Mouse (Mus musculus): ENCODE results near the gene Bcar3. TPM values are rescaled to one million over a fixed set of nuclear protein-coding genes. Genes with fewer than 3 reads are reported as not detected.

Bcar3 gene
- polyA plus RNA-seq, 1 experiment from 2014 or later, result 9.1 TPM

- peaks cover 35% of the 10 kb centered on the region for H3K4me1 ChIP-seq (replicated peaks)
- no peak overlapping the region for H3K4me3 ChIP-seq
- no peaks in the 10 kb centered on the region for H3K9me3 ChIP-seq
- H3K4me2 ChIP-seq, result no peak overlapping the region
- H3K9ac ChIP-seq, result no peak overlapping the region
- H3K27ac ChIP-seq (replicated peaks), result 0 out of 2 replicates have a peak overlapping the region, but pooled peaks have one; percentile 33
- no peaks in the 10 kb centered on the region for H3K27me3 ChIP-seq
- H3K36me3 ChIP-seq, result no peaks in the 10 kb centered on the region
- ATAC-seq (ENCODE audit: low read depth), result no peak
- WGBS, result 95% methylated on average over 14 of the region's 14 CpGs
Observed at GRCm38 (mm10) chr3:122507826-122508225, 213.9 kb downstream of the Bcar3 start.

GRCm38 (mm10) chr3:122509084-122509483, 215.1 kb downstream of the Bcar3 start:
- 35% methylated on average over 5 of the region's 5 CpGs for WGBS
- peak; percentile 41; the same call in 1 of the 2 replicates for ATAC-seq (ENCODE audit: low read depth)
- Histone ChIP-seq H3K4me2 (no peak overlapping the region), H3K27ac (replicated peaks) (no peak overlapping the region), H3K9me3 (no peaks in the 10 kb centered on the region), H3K4me3 (no peak overlapping the region), H3K27me3 (no peaks in the 10 kb centered on the region), H3K36me3 (no peaks in the 10 kb centered on the region), H3K4me1 (replicated peaks) (peaks cover 35% of the 10 kb centered on the region), H3K9ac (no peak overlapping the region)

DNA sequence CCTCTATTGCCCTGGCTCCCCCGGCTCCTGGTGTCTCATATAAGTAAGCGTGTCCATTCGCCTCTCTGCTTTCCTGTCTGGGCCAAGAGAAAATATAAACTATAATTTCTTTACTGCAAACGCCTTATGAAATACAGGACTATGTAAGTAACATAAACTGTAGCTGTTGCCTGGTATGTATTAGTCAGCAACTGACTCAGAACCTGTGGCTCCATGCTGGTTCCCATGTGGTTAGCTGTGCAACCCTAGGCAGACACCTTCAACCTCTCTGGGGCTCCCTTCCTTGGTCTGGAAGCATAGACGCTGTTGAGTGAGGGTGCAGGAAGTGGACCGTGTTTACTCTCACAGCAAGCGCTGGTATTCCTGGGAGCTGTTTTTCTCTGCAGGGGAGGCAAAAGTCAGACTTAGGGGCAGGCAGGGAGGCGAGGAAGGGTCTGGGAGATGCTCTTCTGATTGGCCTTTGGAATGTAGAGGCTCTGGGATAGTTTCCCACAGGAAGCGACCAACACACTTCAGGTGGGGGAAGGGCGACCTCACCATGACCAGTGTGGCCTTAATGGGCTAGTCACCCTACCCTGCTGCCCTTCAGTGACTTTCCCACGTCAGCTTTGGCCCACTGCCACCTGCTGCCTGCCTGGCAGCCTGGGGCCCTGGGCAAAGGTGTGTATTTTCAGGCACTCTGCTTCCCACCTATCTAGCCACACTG, 215.8 kb downstream of the Bcar3 start:
- no peak overlapping the region for H3K4me3 ChIP-seq
- no peaks in the 10 kb centered on the region for H3K36me3 ChIP-seq
- no peak overlapping the region for H3K4me2 ChIP-seq
- peaks cover 32% of the 10 kb centered on the region for H3K4me1 ChIP-seq (replicated peaks)
- no peak for ATAC-seq (ENCODE audit: low read depth)
- WGBS, result 70% methylated on average over 11 of the region's 11 CpGs
- no peaks in the 10 kb centered on the region for H3K9me3 ChIP-seq
- no peak overlapping the region for H3K27ac ChIP-seq (replicated peaks)
- H3K9ac ChIP-seq, result no peak overlapping the region
- H3K27me3 ChIP-seq, result no peaks in the 10 kb centered on the region

- H3K36me3 ChIP-seq, result no peaks in the 10 kb centered on the region
- H3K9ac ChIP-seq, result no peak overlapping the region
- no peak for ATAC-seq (ENCODE audit: low read depth)
- H3K9me3 ChIP-seq, result no peaks in the 10 kb centered on the region
- H3K4me2 ChIP-seq, result no peak overlapping the region
- no peak overlapping the region for H3K27ac ChIP-seq (replicated peaks)
- H3K4me3 ChIP-seq, result no peak overlapping the region
- peaks cover 26% of the 10 kb centered on the region for H3K4me1 ChIP-seq (replicated peaks)
- 91% methylated on average over 14 of the region's 14 CpGs for WGBS
- no peaks in the 10 kb centered on the region for H3K27me3 ChIP-seq
Observed at GRCm38 (mm10) chr3:122510240-122510750, 216.4 kb downstream of the Bcar3 start.

GRCm38 (mm10) chr3:122510932-122511331, 217.0 kb downstream of the Bcar3 start:
- Histone ChIP-seq H3K9me3 (no peaks in the 10 kb centered on the region), H3K27me3 (no peaks in the 10 kb centered on the region), H3K4me2 (no peak overlapping the region), H3K4me1 (replicated peaks) (peaks cover 22% of the 10 kb centered on the region), H3K27ac (replicated peaks) (no peak overlapping the region), H3K9ac (no peak overlapping the region), H3K36me3 (no peaks in the 10 kb centered on the region), H3K4me3 (no peak overlapping the region)
- no peak for ATAC-seq (ENCODE audit: low read depth)
- WGBS, result 66% methylated on average over 10 of the region's 10 CpGs

DNA sequence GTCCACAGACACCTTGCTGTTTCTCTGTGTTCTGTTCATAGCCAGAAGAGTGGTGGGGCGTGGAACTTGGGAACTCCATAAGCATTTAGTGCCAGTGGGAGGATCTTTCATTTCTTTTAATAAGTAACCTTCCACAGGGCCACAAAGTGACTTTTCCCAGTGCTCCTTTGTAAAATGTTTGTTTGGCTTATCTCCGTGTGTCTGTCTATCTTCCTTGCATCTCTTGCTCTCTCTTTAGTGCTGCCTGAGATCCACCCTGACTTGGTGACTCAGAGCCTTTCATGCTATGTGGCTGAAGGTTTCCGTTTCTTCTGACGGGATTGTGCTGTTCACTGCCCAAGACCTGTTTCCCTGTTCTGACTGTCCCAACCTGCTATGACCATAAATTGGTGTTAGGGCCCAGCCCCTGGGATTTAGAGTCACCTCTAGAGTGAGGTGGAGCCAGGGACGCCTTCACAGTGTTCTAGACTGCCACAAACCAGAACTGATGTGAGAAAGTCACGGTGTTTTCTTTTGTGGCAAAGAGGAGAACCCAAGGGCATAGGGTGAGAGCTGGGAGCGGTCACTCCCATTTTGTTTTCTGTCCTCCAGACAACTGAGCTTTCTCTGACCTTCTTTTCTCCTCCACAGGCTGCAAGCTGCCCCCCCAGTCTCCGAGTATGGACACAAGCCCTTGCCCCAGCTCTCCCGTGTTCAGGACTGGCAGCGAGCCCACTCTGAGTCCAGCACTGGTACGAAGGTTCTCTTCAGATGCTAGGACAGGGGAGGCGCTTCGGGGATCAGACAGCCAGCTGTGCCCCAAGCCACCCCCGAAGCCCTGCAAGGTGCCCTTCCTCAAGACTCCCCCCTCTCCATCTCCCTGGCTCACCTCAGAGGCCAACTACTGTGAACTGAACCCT, 218.0 kb downstream of the Bcar3 start:
- H3K4me2 ChIP-seq, result no peak overlapping the region
- H3K9ac ChIP-seq, result no peak overlapping the region
- H3K36me3 ChIP-seq, result no peaks in the 10 kb centered on the region
- H3K27ac ChIP-seq (replicated peaks), result no peak overlapping the region
- ATAC-seq (ENCODE audit: low read depth), result no peak
- 87% methylated on average over 14 of the region's 14 CpGs for WGBS
- peaks cover 14% of the 10 kb centered on the region for H3K4me1 ChIP-seq (replicated peaks)
- no peaks in the 10 kb centered on the region for H3K9me3 ChIP-seq
- H3K4me3 ChIP-seq, result no peak overlapping the region
- no peaks in the 10 kb centered on the region for H3K27me3 ChIP-seq

DNA sequence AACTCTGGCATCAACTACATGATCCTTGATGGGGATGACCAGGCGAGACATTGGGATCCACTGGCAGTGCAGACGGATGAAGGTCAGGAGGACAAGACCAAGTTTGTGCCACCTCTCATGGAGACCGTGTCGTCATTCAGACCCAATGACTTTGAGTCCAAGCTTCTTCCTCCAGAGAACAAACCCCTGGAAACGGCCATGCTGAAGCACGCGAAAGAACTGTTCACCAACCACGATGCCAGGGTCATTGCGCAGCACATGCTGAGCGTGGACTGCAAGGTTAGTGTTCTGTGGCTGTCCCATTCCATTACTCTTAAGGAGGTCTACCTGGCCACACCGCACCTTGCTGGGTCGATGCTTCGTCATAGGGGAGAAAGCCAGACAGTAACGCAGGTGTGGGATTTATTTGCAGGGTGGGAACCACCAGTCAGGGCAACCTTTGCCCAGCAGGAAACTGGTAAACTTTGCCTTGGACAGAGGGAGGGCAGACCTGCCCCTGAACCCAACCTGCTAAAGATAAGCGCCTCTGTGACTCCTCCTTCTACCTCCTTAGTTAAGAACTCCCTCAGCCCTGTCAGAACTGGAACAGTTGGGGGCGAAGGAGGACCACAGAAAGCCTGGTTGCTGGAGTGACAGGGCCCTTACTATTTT, 218.9 kb downstream of the Bcar3 start:
- ATAC-seq (ENCODE audit: low read depth), result no peak
- H3K4me2 ChIP-seq, result no peak overlapping the region
- H3K9ac ChIP-seq, result no peak overlapping the region
- H3K36me3 ChIP-seq, result no peaks in the 10 kb centered on the region
- no peak overlapping the region for H3K27ac ChIP-seq (replicated peaks)
- no peaks in the 10 kb centered on the region for H3K27me3 ChIP-seq
- H3K4me3 ChIP-seq, result no peak overlapping the region
- H3K9me3 ChIP-seq, result no peaks in the 10 kb centered on the region
- WGBS, result 95% methylated on average over 16 of the region's 16 CpGs
- H3K4me1 ChIP-seq (replicated peaks), result peaks cover 21% of the 10 kb centered on the region

GRCm38 (mm10) chr3:122515568-122516326, 221.8 kb downstream of the Bcar3 start:
- Histone ChIP-seq H3K4me3 (no peak overlapping the region), H3K4me2 (no peak overlapping the region), H3K36me3 (no peaks in the 10 kb centered on the region), H3K9me3 (no peaks in the 10 kb centered on the region), H3K9ac (no peak overlapping the region), H3K27me3 (no peaks in the 10 kb centered on the region), H3K4me1 (replicated peaks) (peaks cover 41% of the 10 kb centered on the region), H3K27ac (replicated peaks) (no peak overlapping the region)
- 78% methylated on average over 6 of the region's 6 CpGs for WGBS
- no peak for ATAC-seq (ENCODE audit: low read depth)

DNA sequence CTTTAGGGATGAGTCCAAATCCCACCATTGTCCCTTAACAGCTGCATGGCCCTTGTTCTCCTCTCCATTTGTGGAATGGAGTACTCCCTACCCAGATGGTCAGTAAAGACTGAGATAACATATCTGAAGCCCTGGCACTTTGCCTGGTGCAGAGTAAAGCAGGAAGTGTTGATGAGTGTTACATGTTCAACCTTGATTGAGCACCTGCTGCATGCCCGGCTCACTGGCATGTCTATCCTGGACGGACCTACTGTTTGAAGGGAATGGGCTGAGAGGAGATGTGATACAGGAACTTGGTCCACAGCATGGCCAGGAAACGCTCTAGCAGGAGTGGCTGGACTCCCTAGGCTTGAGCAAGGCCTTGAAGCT, 222.4 kb downstream of the Bcar3 start:
- Histone ChIP-seq H3K27ac (replicated peaks) (no peak overlapping the region), H3K9ac (no peak overlapping the region), H3K4me2 (no peak overlapping the region), H3K36me3 (no peaks in the 10 kb centered on the region), H3K4me3 (no peak overlapping the region), H3K27me3 (no peaks in the 10 kb centered on the region), H3K4me1 (replicated peaks) (peaks cover 42% of the 10 kb centered on the region), H3K9me3 (no peaks in the 10 kb centered on the region)
- ATAC-seq (ENCODE audit: low read depth), result no peak
- 90% methylated on average over 3 of the region's 3 CpGs for WGBS

DNA sequence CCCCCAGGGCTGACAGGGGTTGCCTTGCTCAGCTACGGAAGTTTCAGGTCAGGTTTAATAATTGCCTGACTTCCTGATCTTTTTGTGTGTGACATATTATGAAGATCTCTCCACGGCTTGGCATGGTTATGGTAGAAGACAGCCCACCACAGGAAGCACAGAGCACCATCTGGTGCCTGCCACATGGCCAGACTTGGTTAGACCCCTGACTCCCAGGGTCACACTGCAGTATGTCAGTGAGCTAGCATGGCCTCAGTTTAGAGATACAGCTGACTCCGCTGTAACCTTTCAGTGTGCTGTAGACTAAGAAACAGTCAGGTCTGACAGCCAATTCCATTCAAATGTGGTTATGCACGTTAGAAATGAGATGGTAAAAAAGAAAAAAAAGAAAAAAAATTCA, 223.8 kb downstream of the Bcar3 start:
- H3K9me3 ChIP-seq, result no peaks in the 10 kb centered on the region
- H3K27ac ChIP-seq (replicated peaks), result peak overlapping the region; percentile 85
- WGBS, result 39% methylated on average over 4 of the region's 4 CpGs
- H3K27me3 ChIP-seq, result no peaks in the 10 kb centered on the region
- peaks cover 42% of the 10 kb centered on the region for H3K4me1 ChIP-seq (replicated peaks)
- 0 out of 2 replicates have a peak, but pooled peaks cover under 1% of the 10 kb centered on the region for H3K36me3 ChIP-seq
- H3K4me2 ChIP-seq, result 0 out of 2 replicates have a peak overlapping the region, but pooled peaks have one; percentile 21
- peak; percentile 32; the same call in 1 of the 2 replicates for ATAC-seq (ENCODE audit: low read depth)
- no peak overlapping the region for H3K9ac ChIP-seq
- H3K4me3 ChIP-seq, result no peak overlapping the region

- no peaks in the 10 kb centered on the region for H3K9me3 ChIP-seq
- peaks cover 42% of the 10 kb centered on the region for H3K4me1 ChIP-seq (replicated peaks)
- peak overlapping the region; percentile 85 for H3K27ac ChIP-seq (replicated peaks)
- peak overlapping the region; percentile 21; the same call in 1 of the 2 replicates for H3K4me2 ChIP-seq
- H3K27me3 ChIP-seq, result no peaks in the 10 kb centered on the region
- H3K36me3 ChIP-seq, result peaks cover 6% of the 10 kb centered on the region; the same call in 1 of the 2 replicates
- H3K9ac ChIP-seq, result 0 out of 2 replicates have a peak overlapping the region, but pooled peaks have one; percentile 34
- H3K4me3 ChIP-seq, result no peak overlapping the region
- 21% methylated on average over 9 of the region's 9 CpGs for WGBS
- peak; percentile 92 for ATAC-seq (ENCODE audit: low read depth)
Observed at GRCm38 (mm10) chr3:122518231-122518736, 224.3 kb downstream of the Bcar3 start.

Data from neural tube, embryonic 13.5 days (tissue).